Mouse (Mus musculus) heart, adult 2 months (tissue): ENCODE measurements around the gene Slamf1.

ENCODE experiments used
- CTCF ChIP-seq: fragments of 200-600 bp; IDR thresholded peaks from 2 replicates; pipeline ENCODE4 v1.8.1; 2022; ENCODE audit warnings: antibody characterized with exemption, mild to moderate bottlenecking, moderate library complexity
- EP300 ChIP-seq: fragments of 200-500 bp; IDR thresholded peaks from 2 replicates; pipeline ENCODE4 v1.6.1; 2011; ENCODE audit warnings: low read depth, low read length, control low read depth; ENCODE audit not compliant: insufficient read depth
- POLR2A ChIP-seq: fragments of 200-500 bp; IDR thresholded peaks from 2 replicates; pipeline ENCODE4 v1.6.1; 2011; ENCODE audit warnings: mild to moderate bottlenecking, low read depth, low read length, control low read depth; ENCODE audit not compliant: insufficient read depth

DNA sequence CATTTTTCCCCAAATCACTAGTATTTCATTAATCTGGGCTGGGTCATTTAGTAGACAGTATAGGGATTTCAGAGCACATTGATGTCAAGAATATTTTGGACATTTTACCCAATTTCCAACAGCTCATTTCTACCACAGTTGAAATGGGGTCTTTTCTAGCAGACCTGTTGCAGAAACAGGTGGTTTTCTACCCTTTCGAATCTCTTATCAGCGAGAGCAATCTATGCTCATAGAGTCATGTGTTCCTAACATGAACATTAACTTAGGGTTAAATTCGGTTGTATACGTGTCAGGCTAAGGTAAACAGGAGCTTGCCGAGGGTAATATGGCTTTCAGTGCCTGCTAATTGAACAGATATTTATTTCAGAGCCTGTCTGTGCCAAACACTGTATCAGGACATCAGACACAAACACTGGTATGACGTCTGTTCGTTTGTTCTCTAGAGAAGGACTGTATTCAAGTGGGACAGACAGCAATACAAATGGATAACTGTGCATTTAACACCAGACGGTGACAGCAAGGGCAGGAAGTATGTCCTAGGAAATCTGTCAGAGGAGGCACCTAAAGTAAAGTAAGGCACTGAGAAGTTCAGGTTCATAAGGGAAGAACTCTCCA lies 5.3 kb downstream of the Slamf1 start:
- TF ChIP-seq CTCF: no peak
- TF ChIP-seq EP300: no peak
- TF ChIP-seq POLR2A: no peak
